In genomic region chrX:12157331-12157930, GRCm38 (mm10) we compare ENCODE assay signal across 8 mouse cellular contexts. TPM values are rescaled to one million over a fixed set of nuclear protein-coding genes. Genes with fewer than 3 reads are reported as not detected.
DNase-seq lines count a peak whose midpoint lies in the region; ATAC-seq and TF ChIP-seq lines count a peak whose summit lies in the region.

No protein-coding gene starts in this region.

- DNase-seq in layer of hippocampus, adult 2 months (ENCODE audit: low spot score in 2 of 2): no peak
- no peak for DNase-seq in layer of hippocampus, postnatal 25 days (ENCODE audit: extremely low spot score in 1 of 2, low spot score in 1 of 2)
- DNase-seq in brain, embryonic 14.5 days (ENCODE audit: low read depth): peak; percentile 62
- peak; percentile 97 for DNase-seq in heart, adult 11 months
- peak; percentile 71 to 77 for DNase-seq in lung, adult 18-20 months
- peak; percentile 61 for DNase-seq in retina, embryonic 14.5 days (ENCODE audit: low spot score)
- DNase-seq in cerebellum, adult 2 months: no peak

- ATAC-seq in intestine, embryonic 15.5 days: peak; percentile 31

- no peaks in the 10 kb centered on the region for H3K9me3 ChIP-seq in intestine, embryonic 15.5 days

- peak overlapping the region; percentile 65 for H3K4me2 ChIP-seq in intestine, embryonic 15.5 days (replicated peaks)

- no peak overlapping the region for H3K9ac ChIP-seq in intestine, embryonic 15.5 days

- peaks cover 23% of the 10 kb centered on the region for H3K27me3 ChIP-seq in intestine, embryonic 15.5 days (replicated peaks)
- H3K27me3 ChIP-seq in cerebellum, adult 2 months (ENCODE audit: control insufficient read depth, insufficient read depth, low read length): no peaks in the 10 kb centered on the region; the same call in 1 of the 2 replicates

- no peak for TF ChIP-seq POLR2A in brain, embryonic 14.5 days (IDR thresholded peaks at IDR 0.05; ENCODE audit: borderline replicate concordance, extremely low read depth, insufficient read depth, insufficient read length, poor library complexity, severe bottlenecking)
- no peak for TF ChIP-seq POLR2A in cerebellum, adult 2 months (IDR thresholded peaks at IDR 0.05; ENCODE audit: borderline replicate concordance, insufficient read depth, low read length)

- WGBS in intestine, embryonic 15.5 days: 6% methylated on average over 25 of the region's 25 CpGs
- 45% methylated on average over 25 of the region's 25 CpGs for WGBS in cerebellum, adult 2 months

- H3K36me3 ChIP-seq in intestine, embryonic 15.5 days: no peaks in the 10 kb centered on the region

- H3K27ac ChIP-seq in layer of hippocampus, adult 2 months: no peak overlapping the region
- peak overlapping the region; percentile 83 for H3K27ac ChIP-seq in intestine, embryonic 15.5 days
- no peak overlapping the region for H3K27ac ChIP-seq in cerebellum, adult 2 months (ENCODE audit: insufficient read depth, low read length)

- H3K4me1 ChIP-seq in intestine, embryonic 15.5 days (replicated peaks): 0 out of 2 replicates have a peak, but pooled peaks cover 7% of the 10 kb centered on the region
- 0 out of 2 replicates have a peak, but pooled peaks cover 3% of the 10 kb centered on the region for H3K4me1 ChIP-seq in cerebellum, adult 2 months (ENCODE audit: control insufficient read depth, insufficient read depth, low read length)

- peak; percentile 17; the same call in 1 of the 2 replicates for TF ChIP-seq CTCF in layer of hippocampus, adult 2 months (conservative IDR thresholded peaks at IDR 0.05)
- TF ChIP-seq CTCF in brain, embryonic 14.5 days (IDR thresholded peaks at IDR 0.05; ENCODE audit: borderline replicate concordance, extremely low read depth, insufficient read depth, insufficient read length): no peak
- TF ChIP-seq CTCF in cerebellum, adult 2 months (IDR thresholded peaks at IDR 0.05; ENCODE audit: borderline replicate concordance, insufficient read depth, low read depth, low read length): no peak

- peak overlapping the region; percentile 48 for H3K4me3 ChIP-seq in layer of hippocampus, adult 2 months
- no peak overlapping the region for H3K4me3 ChIP-seq in intestine, embryonic 15.5 days (replicated peaks)
- no peak overlapping the region for H3K4me3 ChIP-seq in cerebellum, adult 2 months (replicated peaks; ENCODE audit: insufficient read depth, low read depth, low read length)

RNA-seq across cellular contexts. Expression of gene Bcor, which starts 2.7 kb away (rescaled TPM):
- total RNA-seq in layer of hippocampus, adult 2 months (2021): 10 to 100 TPM; 16.7 to 21.3 TPM
- total RNA-seq in layer of hippocampus, postnatal 25 days (2021): 10 to 100 TPM; 17.1 to 17.6 TPM
- 18.3 and 29.3 TPM in 2 replicates for polyA plus RNA-seq in brain, embryonic 14.5 days (2012; rRNA removed)
- 12.4 and 13.7 TPM in 2 replicates for polyA plus RNA-seq in intestine, embryonic 15.5 days (2015; fragmentation: Nextera tagmentation; extraction: Ambion mirVana)
- polyA plus RNA-seq in cerebellum, adult 2 months (2012; rRNA removed): 12.2 and 12.9 TPM in 2 replicates

Comparison
In these comparisons a context has a peak if more than half of its experiments do, and no peak if none do; other contexts are left out.
1. DNase-seq: peak in brain, embryonic 14.5 days (single experiment), heart, adult 11 months (single experiment), lung, adult 18-20 months (2 of 2) and retina, embryonic 14.5 days (single experiment); none in layer of hippocampus, adult 2 months (0 of 2), layer of hippocampus, postnatal 25 days (0 of 2) and cerebellum, adult 2 months (0 of 2).